Mouse (Mus musculus) brain, embryonic 14.5 days (tissue): ENCODE measurements around the gene Dnah2. TPM values are rescaled to one million over a fixed set of nuclear protein-coding genes. Genes with fewer than 3 reads are reported as not detected.

ENCODE experiments used
- DNase-seq: peaks from one replicate; pipeline ENCODE4 v3.0.0-alpha.2; 2011; ENCODE audit warnings: low read depth
- CTCF ChIP-seq: fragments of 200-500 bp; IDR thresholded peaks from 2 replicates; pipeline ENCODE4 v1.5.1; 2012; ENCODE audit warnings: inconsistent platforms, mild to moderate bottlenecking, moderate library complexity, borderline replicate concordance; ENCODE audit not compliant: insufficient read depth, insufficient read length; ENCODE audit errors: extremely low read depth
- POLR2A ChIP-seq: fragments of 200-500 bp; IDR thresholded peaks from 2 replicates; pipeline ENCODE4 v1.6.1; 2012; ENCODE audit warnings: mild to moderate bottlenecking, inconsistent platforms, borderline replicate concordance; ENCODE audit not compliant: poor library complexity, insufficient read depth, insufficient read length, severe bottlenecking; ENCODE audit errors: extremely low read depth
- polyA plus RNA-seq: library from polyadenylated mRNA; depleted of rRNA; stranded (reverse); fragments of >200 nt; gene quantifications from 2 replicates; pipeline ENCODE4 v1.2.3, GENCODE M21; 2012

Dnah2 gene
- polyA plus RNA-seq, 1 experiment = 5.2 TPM

DNA sequence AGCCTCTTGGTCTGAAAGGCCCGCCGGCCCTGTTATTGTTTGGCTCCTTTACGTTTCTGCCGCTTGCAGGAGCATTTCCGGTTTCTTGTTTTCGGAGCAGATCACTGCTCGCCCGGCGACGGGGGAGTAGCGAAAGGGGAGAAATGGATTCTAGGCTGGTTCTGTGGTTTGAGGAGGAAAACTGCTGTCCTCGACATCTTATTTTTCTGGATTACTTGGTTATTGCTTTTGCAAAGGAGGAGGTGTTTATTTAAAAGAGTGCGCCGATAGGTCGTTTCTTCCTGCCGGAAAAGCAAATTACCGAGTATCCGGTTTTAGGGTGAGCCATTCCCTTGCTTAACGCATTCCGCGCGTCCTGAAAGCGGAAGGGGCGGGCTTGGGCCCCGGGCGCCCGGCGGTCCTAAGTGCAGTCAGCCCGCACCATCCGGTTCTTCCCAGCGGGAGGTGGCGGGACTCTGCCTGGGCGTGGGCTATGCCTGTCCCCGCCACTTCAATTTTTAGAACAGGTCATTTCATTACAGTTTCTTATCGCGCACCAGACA, 32.3 kb upstream of the Dnah2 start:
- TF ChIP-seq POLR2A (peak; percentile 57; the same call in 1 of the 2 replicates), CTCF (no peak)
- DNase-seq = peak; percentile 99

DNA sequence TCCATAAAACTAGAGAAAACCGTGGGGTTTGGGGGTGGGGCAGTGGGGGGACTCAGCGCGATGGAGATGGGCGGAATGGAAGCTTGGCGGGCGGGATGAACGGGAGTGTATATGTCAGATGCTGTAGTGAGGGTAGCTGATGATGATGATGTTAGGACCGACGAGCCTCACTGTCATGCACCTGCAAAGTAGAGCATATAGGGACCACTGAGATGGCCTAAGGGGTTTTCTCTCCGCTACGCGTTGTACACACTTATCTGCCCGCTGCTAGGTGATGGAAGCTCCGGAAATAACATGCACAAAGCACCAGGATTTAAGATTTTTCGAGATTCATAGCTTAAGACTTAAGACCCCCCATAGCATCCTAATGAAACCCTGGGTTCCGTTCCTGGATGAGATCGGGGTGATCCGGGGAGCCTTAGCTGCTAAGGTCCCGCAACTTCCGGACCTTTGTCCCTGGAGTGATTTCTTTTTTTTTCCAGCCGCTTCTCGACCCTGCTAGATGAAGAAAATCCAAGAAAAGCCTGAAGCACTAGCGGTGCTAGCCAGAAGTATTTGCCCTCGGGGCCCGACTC, 31.7 kb upstream of the Dnah2 start:
- TF ChIP-seq CTCF (no peak), POLR2A (no peak; the same call in 1 of the 2 replicates)
- no peak for DNase-seq

DNA sequence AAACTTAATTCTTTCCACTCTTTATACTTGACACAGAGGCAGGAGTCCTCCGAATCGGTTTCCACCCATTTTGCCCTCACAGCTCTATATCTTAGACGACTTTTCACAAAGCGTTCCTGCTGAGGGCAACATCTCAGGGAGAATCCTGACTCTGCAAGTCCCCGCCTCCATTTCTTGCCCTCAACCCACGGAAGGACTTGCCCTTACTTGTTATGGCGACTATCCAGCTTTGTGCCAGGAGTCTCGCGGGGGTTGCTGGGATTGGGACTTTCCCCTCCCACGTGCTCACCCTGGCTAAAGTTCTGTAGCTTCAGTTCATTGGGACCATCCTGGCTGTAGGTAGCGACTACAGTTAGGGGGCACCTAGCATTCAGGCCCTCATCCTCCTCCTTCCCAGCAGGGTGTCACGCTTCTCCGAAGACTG, 31.2 kb upstream of the Dnah2 start, which contains the start of the genes Wrap53 and Trp53:
Gene Wrap53, minus strand, starts transcription at position 165 of the 424 bp plus-strand sequence.
Gene Trp53, plus strand, starts transcription at position 269 of the 424 bp plus-strand sequence.
- DNase-seq = peak; percentile 98
- no peak for TF ChIP-seq CTCF
- TF ChIP-seq POLR2A = 0 out of 2 replicates have a peak, but pooled peaks have one; percentile 11

DNA sequence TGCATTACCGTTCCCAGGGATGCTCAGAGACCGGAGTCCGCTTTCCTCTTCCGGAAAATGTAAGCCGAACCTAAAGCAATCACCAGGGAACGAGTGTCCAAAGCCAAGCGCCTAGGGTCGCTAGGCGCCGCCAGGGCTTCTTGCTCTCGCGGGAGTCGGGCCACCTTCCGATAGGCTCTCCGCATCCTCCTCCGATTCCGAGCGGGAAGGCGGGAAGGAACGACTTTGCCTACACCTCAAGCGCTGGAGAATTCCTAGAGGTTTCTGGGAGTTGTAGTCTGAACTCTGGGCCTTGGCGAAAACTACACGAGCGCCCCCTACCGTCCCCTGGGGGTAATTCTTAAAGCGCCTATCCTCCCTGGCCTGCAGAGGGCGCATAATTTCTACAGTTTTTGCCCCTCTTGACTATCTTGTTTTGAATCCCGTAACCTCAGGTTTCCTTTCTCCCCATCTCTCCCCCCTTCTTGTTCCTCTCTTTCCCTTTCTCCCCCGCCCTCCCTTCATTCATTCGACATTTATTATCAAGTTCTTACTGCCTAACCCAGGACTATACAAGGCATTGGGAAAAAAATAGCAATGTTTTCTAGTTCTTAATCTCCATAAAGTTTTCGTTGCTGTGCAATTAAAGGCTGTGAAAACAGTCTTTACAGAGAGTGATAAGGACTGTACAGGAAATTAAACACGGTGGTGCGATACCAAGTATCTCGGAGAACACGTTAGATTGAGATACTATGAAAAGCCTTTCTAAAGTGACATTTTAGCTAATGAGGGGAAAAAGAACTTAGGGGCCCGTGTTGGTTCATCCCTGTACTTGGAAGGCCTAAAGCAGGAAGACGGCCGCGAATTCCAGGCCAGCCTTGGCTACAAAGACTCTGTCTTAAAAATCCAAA, 30.5 kb upstream of the Dnah2 start:
- TF ChIP-seq POLR2A = peak; percentile 45; the same call in 1 of the 2 replicates
- peak; percentile 100 for TF ChIP-seq CTCF
- DNase-seq = peak; percentile 99

DNA sequence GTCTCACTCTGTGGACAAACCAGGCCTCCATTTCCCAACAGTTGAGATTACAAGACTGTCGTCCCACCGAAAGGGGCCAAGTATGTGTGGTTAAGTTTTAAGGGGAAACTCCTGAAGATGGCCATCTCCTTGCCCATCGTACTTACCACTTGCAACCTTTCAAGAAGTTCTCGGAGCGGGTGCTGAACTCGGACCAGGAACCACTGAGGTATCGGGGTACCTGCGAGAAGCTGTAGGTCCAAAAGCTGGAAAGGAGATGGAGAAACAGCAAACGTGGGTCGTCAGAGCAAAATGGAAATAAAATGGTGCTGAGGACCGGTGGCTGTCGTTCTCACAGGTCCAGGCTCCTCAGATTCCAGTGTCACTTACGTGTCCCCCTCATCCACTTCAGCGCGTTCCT, 29.4 kb upstream of the Dnah2 start:
- no peak for DNase-seq
- no peak for TF ChIP-seq CTCF
- no peak for TF ChIP-seq POLR2A

DNA sequence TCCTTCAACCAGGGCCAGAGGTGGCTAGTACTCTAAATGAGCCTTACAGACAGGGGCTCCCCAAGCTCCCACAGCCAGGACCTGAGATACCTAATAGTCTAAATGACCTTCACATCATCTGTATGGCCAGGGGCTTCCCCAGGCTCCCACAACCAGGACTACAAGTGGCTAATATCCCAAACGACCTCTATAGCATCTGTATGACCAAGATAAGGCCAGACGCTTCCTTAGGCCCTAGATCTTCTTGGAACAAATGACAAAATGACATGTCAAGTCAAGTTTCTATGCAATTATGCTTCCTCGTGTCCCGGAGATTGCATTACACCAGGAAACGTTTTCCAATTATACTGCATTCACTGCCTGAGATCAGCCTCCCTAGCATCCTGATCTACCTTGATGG, 27.4 kb upstream of the Dnah2 start:
- TF ChIP-seq CTCF = no peak
- no peak for TF ChIP-seq POLR2A
- DNase-seq = no peak

DNA sequence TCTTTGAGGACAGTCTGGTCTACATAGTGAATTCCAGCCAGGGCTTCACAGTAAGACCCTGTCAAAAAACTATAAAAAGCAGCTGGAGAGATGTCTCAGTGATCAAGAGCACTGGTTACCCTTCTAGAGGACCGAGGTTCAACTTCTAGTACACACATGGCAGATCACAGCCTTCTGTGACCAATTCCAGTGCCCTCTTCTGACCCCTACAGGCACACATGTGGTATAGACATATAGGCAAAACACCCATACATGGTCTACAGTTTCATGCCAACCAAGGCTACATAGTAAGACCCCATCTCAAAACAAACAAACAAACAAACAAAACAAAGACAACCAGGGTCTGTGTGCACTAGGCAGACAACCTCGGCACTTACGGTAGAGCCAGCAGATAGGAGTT, 26.3 kb upstream of the Dnah2 start:
- DNase-seq = peak; percentile 71
- TF ChIP-seq CTCF (peak; percentile 59; the same call in 1 of the 2 replicates), POLR2A (no peak)

DNA sequence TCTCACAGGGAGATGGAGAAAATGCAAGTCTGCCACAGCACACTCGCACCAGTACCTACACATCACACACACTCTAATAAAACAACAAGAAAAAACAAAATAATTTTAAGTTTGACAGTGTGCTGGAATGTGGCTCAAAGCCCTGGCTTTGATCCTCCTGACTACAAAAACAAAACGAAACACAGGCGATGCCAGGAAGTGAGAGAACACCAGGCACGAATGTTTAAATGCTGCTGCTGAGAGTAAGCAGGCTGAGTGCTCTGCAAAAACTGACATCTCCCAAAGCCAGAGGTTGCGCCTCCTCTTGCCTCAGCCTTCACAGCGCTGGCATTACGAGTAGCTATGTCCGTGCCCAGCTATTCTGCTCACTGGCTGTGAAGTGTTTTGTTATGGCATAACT, 16.2 kb upstream of the Dnah2 start:
- no peak for DNase-seq
- TF ChIP-seq CTCF (no peak), POLR2A (no peak)

DNA sequence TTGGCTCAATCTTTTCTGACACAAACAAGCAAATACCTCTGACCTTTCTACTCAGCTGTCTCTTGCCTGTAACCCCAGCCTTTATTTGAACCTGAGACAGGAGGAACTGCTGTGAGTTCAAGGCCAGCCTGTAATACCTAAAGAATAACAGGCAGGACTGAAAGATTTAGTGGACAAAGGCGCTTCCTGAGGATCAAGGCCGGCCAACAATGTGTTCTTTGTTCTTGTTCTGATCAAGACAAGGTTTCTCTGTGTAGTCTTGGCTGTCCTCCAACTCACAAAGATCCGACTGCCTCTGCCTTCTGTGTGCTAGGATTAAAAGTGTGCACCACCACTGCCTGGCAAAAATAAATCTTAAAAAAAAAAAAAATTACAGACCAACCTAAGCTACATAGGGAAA, 15.5 kb upstream of the Dnah2 start:
- TF ChIP-seq CTCF (no peak), POLR2A (no peak)
- no peak for DNase-seq

DNA sequence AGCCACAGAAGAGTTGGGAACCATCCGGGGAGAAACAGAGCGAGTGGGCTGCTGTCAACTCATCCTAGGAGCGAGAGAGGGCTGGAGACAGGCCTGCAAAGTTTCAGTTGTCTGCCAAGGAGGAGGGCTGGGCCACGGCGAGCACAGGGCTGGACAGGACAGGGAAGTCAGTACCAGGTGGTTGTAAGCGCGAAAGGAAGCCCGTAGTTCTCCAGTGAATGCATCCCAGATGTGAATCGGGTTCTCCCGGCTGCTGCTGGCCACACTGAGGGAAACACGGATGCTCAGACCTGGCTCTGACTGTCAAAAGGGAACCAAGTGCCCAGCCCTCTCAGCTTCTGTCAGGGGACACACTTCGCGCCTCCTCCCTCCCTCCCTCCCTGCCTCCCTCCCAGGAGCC, 14.5 kb upstream of the Dnah2 start:
- no peak for DNase-seq
- TF ChIP-seq CTCF = no peak
- TF ChIP-seq POLR2A = no peak
